Mouse (Mus musculus): ENCODE measurements around the gene Gm38392. TPM values are rescaled to one million over a fixed set of nuclear protein-coding genes. Genes with fewer than 3 reads are reported as not detected.

The Gm38392 gene
- polyA plus RNA-seq, 1 experiment from 2014 or later: 0.29 TPM

- H3K9me3 ChIP-seq: no peaks in the 10 kb centered on the region
- DNase-seq (ENCODE audit: low spot score): no peak
- no peaks in the 10 kb centered on the region; the same call in 1 of the 2 replicates for H3K4me1 ChIP-seq
- 5% methylated on average over 3 of the region's 3 CpGs for WGBS
- peaks cover 100% of the 10 kb centered on the region for H3K27me3 ChIP-seq (ENCODE audit: insufficient read depth, poor library complexity, severe bottlenecking)
- H3K4me3 ChIP-seq: no peak overlapping the region
- no peaks in the 10 kb centered on the region for H3K36me3 ChIP-seq
- no peak overlapping the region for H3K27ac ChIP-seq
These were observed 80.5 kb downstream of the Gm38392 start for GRCm38 (mm10) chr3:88206500-88206899.

DNA sequence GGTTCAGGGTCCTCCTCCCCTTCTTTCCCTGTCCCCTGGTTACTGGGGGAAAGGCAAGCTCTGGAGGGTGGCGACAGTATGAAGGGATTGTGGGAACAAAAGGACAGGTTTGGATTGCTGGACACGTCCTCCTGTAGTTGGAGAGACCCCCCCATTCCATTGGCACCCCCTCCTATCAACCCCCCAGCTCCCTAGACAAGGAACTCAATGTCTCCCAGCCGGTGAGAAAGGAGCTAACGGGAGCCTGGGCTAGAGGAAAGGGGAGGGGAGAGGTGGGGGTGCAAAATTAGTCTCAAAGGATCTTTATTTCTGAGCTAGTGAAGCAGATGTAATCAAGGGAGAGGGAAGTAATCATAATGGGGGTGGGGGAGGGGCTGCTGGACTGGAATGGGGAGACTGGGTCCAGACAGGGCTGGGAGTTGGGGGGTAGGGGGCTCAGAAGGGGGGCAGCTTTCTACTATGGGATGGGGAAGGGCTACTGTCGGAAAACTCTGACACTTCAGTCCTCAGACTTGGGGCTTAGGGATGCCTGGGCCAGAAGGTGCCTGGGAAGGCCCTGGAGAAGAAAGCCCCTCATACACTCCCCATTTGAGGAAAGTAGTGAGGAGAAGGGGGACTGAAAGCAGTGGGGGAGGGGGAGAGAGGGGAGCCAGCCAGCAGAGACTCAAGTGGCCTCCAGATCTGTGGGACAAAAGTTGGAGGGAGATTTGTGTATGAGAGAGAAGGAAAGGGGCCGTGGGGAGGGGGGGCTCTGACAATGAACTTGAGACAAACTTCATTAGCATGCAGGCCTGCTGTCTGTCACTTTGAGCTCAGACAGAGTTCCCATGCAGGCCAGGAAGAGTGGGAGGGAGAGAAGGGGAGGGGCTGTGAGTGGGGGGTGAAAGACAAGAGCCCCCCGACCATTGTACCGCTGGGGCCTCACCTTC is 81.2 kb downstream of the Gm38392 start:
- 6% methylated on average over 8 of the region's 8 CpGs for WGBS
- no peaks in the 10 kb centered on the region for H3K36me3 ChIP-seq
- no peak overlapping the region for H3K4me3 ChIP-seq
- DNase-seq (ENCODE audit: low spot score): no peak
- peaks cover 3% of the 10 kb centered on the region for H3K4me1 ChIP-seq
- H3K27me3 ChIP-seq (ENCODE audit: insufficient read depth, poor library complexity, severe bottlenecking): peaks cover 100% of the 10 kb centered on the region
- H3K27ac ChIP-seq: no peak overlapping the region
- H3K9me3 ChIP-seq: no peaks in the 10 kb centered on the region

GRCm38 (mm10) chr3:88205176-88205562 is 81.8 kb downstream of the Gm38392 start:
- Histone ChIP-seq H3K27ac (no peak overlapping the region), H3K9me3 (no peaks in the 10 kb centered on the region), H3K27me3 (ENCODE audit: insufficient read depth, poor library complexity, severe bottlenecking) (peaks cover 100% of the 10 kb centered on the region), H3K4me1 (peaks cover 9% of the 10 kb centered on the region), H3K36me3 (no peaks in the 10 kb centered on the region), H3K4me3 (no peak overlapping the region)
- DNase-seq (ENCODE audit: low spot score): no peak
- 9% methylated on average over 4 of the region's 4 CpGs for WGBS

DNA sequence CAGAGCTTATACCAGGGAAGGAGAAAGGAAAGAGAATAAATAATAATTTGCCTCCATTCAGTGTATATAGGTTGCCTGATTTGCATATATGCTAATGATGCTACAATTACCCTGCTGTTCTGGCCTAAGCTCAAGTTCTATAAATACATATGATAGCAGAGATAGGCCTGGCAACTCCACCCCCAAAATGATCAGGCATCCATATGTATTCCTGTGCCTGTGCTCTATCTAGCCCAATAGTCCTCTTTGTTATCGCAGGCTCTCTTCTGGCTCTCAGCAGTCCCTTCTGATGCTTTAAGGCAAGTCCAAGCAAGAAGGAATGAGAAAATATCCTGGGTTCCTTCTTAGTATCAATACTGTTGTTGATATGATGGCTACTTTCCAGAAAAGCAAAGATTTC is 82.3 kb downstream of the Gm38392 start:
- H3K4me1 ChIP-seq: peaks cover 9% of the 10 kb centered on the region
- WGBS: 22% methylated on average over 1 of the region's 1 CpGs

DNA sequence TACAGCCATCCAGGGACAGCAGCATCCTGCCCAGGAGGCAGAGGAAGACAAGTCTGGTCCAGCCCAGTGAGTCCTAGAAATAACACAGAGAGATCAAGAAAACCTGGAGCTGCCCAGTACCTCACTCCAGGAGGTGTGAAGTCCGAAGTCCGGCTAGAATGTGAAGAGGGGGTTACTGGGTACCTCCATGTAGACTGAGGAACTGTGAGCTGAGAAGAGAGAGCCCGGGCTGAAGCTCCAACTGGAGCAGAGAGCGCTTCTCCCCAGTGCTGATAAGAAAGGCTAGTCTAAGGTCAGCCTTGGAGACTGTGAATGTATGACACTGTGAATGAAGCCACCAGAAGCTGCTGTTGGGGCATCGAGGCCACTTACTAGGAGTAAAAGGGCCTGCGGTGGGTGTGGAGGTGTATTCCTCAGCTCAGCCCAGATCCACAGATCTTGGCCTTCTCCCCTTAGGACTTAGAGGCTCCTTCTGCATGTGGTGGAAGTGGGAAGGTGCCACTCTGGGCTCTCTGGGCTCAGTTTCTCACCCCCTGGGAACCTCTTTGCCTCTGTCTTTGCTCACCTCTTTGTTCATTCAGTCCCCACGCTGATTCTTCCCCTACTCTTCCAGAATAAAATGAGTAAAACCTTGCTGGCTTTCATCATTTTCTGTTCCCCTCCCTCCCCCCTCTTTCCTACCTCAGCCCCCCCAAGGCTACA is 82.9 kb downstream of the Gm38392 start:
- peaks cover 100% of the 10 kb centered on the region for H3K27me3 ChIP-seq (ENCODE audit: insufficient read depth, poor library complexity, severe bottlenecking)
- H3K9me3 ChIP-seq: no peaks in the 10 kb centered on the region
- DNase-seq (ENCODE audit: low spot score): no peak
- peaks cover 9% of the 10 kb centered on the region for H3K4me1 ChIP-seq
- no peaks in the 10 kb centered on the region for H3K36me3 ChIP-seq
- 3% methylated on average over 7 of the region's 7 CpGs for WGBS
- no peak overlapping the region for H3K27ac ChIP-seq
- H3K4me3 ChIP-seq: no peak overlapping the region

More for the DNA sequence above, 82.3 kb downstream of the Gm38392 start:
- Histone ChIP-seq H3K4me3 (no peak overlapping the region), H3K27ac (no peak overlapping the region), H3K27me3 (ENCODE audit: insufficient read depth, poor library complexity, severe bottlenecking) (peaks cover 100% of the 10 kb centered on the region), H3K36me3 (no peaks in the 10 kb centered on the region), H3K9me3 (no peaks in the 10 kb centered on the region)
- no peak for DNase-seq (ENCODE audit: low spot score)

- Histone ChIP-seq H3K27ac (no peak overlapping the region), H3K4me3 (no peak overlapping the region), H3K27me3 (ENCODE audit: insufficient read depth, poor library complexity, severe bottlenecking) (peaks cover 100% of the 10 kb centered on the region), H3K4me1 (peaks cover 9% of the 10 kb centered on the region), H3K9me3 (no peaks in the 10 kb centered on the region), H3K36me3 (no peaks in the 10 kb centered on the region)
- 21% methylated on average over 5 of the region's 5 CpGs for WGBS
- no peak for DNase-seq (ENCODE audit: low spot score)
These were observed 83.6 kb downstream of the Gm38392 start for GRCm38 (mm10) chr3:88203456-88203855.

GRCm38 (mm10) chr3:88202986-88203385 is 84.0 kb downstream of the Gm38392 start:
- no peak overlapping the region for H3K4me3 ChIP-seq
- 6% methylated on average over 6 of the region's 6 CpGs for WGBS
- peaks cover 100% of the 10 kb centered on the region for H3K27me3 ChIP-seq (ENCODE audit: insufficient read depth, poor library complexity, severe bottlenecking)
- no peak overlapping the region for H3K27ac ChIP-seq
- no peaks in the 10 kb centered on the region for H3K9me3 ChIP-seq
- peaks cover 9% of the 10 kb centered on the region for H3K4me1 ChIP-seq
- no peaks in the 10 kb centered on the region for H3K36me3 ChIP-seq
- DNase-seq (ENCODE audit: low spot score): no peak

DNA sequence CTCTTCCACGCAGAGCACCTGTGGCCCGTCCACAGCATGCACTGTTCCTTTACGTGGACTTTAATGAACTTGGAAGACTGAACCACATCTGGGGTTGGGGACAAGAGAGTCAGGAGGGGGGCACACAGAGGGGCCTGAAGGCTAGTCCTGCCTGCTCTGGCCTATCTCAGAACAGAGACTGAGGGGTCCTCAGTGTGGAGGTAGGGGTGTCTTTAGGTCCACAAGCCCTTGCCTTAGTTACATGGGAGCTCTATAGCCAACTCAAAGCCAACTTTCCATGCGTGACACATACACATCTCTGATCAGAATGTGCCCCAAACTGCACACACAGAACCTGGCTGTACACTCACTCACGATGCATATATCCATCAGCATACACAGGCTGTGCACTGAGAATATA is 85.4 kb downstream of the Gm38392 start:
- Histone ChIP-seq H3K4me3 (no peak overlapping the region), H3K36me3 (no peaks in the 10 kb centered on the region), H3K9me3 (no peaks in the 10 kb centered on the region), H3K4me1 (peaks cover 9% of the 10 kb centered on the region), H3K27me3 (ENCODE audit: insufficient read depth, poor library complexity, severe bottlenecking) (peaks cover 100% of the 10 kb centered on the region), H3K27ac (no peak overlapping the region)
- DNase-seq (ENCODE audit: low spot score): no peak
- 17% methylated on average over 5 of the region's 5 CpGs for WGBS

DNA sequence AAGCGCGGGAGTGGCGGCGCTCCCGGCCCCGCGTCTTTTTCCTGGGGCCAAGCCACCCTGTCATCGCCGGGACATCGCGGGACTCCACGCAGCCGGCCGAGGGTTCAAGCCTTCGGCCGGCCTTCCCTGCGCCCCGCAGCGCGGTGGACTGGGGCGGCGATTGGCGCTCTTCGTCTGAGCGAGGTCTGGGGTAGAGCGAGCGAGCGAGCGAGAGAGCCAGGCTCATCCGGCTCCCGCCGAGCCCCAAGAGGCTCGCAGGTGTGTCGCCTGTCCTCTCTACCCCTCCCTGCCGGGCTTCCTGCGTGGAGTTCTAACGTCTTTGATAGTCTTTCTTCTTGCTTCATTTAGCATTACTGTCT is 86.1 kb downstream of the Gm38392 start:
- Histone ChIP-seq H3K9me3 (no peaks in the 10 kb centered on the region), H3K27ac (no peak overlapping the region), H3K4me1 (peaks cover 9% of the 10 kb centered on the region), H3K36me3 (no peaks in the 10 kb centered on the region), H3K27me3 (ENCODE audit: insufficient read depth, poor library complexity, severe bottlenecking) (peaks cover 100% of the 10 kb centered on the region), H3K4me3 (peak overlapping the region; percentile 48)
- WGBS: under 1% methylated on average over 37 of the region's 37 CpGs
- DNase-seq (ENCODE audit: low spot score): no peak

- Histone ChIP-seq H3K9me3 (no peaks in the 10 kb centered on the region), H3K27ac (no peak overlapping the region), H3K4me1 (peaks cover 9% of the 10 kb centered on the region), H3K27me3 (ENCODE audit: insufficient read depth, poor library complexity, severe bottlenecking) (peaks cover 100% of the 10 kb centered on the region), H3K36me3 (no peaks in the 10 kb centered on the region), H3K4me3 (peak overlapping the region; percentile 48)
- no peak for DNase-seq (ENCODE audit: low spot score)
- under 1% methylated on average over 61 of the region's 61 CpGs for WGBS
These were observed 86.6 kb downstream of the Gm38392 start for GRCm38 (mm10) chr3:88200161-88200971.

- Histone ChIP-seq H3K9me3 (no peaks in the 10 kb centered on the region), H3K36me3 (no peaks in the 10 kb centered on the region), H3K4me1 (peaks cover 9% of the 10 kb centered on the region), H3K4me3 (no peak overlapping the region), H3K27ac (no peak overlapping the region), H3K27me3 (ENCODE audit: insufficient read depth, poor library complexity, severe bottlenecking) (peaks cover 100% of the 10 kb centered on the region)
- 48% methylated on average over 2 of the region's 2 CpGs for WGBS
- no peak for DNase-seq (ENCODE audit: low spot score)
These were observed 87.4 kb downstream of the Gm38392 start for GRCm38 (mm10) chr3:88199541-88200110.

GRCm38 (mm10) chr3:88198505-88199020 is 88.4 kb downstream of the Gm38392 start:
- H3K27me3 ChIP-seq (ENCODE audit: insufficient read depth, poor library complexity, severe bottlenecking): peaks cover 100% of the 10 kb centered on the region
- H3K9me3 ChIP-seq: no peaks in the 10 kb centered on the region
- H3K27ac ChIP-seq: no peak overlapping the region
- no peak for DNase-seq (ENCODE audit: low spot score)
- WGBS: 3% methylated on average over 9 of the region's 9 CpGs
- H3K4me1 ChIP-seq: peaks cover 9% of the 10 kb centered on the region
- H3K4me3 ChIP-seq: no peak overlapping the region
- no peaks in the 10 kb centered on the region for H3K36me3 ChIP-seq

Measured in heart, embryonic 10.5 days (tissue).